Mouse (Mus musculus): ENCODE measurements around the gene Lrp2. TPM values are rescaled to one million over a fixed set of nuclear protein-coding genes. Genes with fewer than 3 reads are reported as not detected.

The Lrp2 gene
- total RNA-seq, 1 experiment = 124 TPM

- no peak for DNase-seq (ENCODE audit: low read depth, low spot score)
- TF ChIP-seq CHD2 (IDR thresholded peaks at IDR 0.05; ENCODE audit: low read depth, low read length) = no peak
- TF ChIP-seq HCFC1 (IDR thresholded peaks at IDR 0.05; ENCODE audit: borderline replicate concordance, insufficient read depth, low read length) = no peak
- TF ChIP-seq ZC3H11A (IDR thresholded peaks at IDR 0.05; ENCODE audit: borderline replicate concordance, low read depth, low read length) = no peak
- TF ChIP-seq MAFK (IDR thresholded peaks at IDR 0.05; ENCODE audit: insufficient read depth, low read depth, low read length) = no peak
- no peak for TF ChIP-seq ZNF384 (IDR thresholded peaks at IDR 0.05; ENCODE audit: low read depth, low read length)
- in situ Hi-C loops (cut with MboI; ENCODE audit: low sequenced_read_pairs in 2 of 2, unreplicated experiment in 2 of 2) = loop anchor here in 1 of 2 experiments (10.0 kb wide), 1 partner anchor 151 kb away; no protein-coding TSS in a partner anchor
- Histone ChIP-seq H3K9ac (ENCODE audit: insufficient read depth, low read depth, low read length, poor library complexity, severe bottlenecking) (no peak overlapping the region), H3K4me1 (ENCODE audit: control insufficient read depth in 2 of 2, insufficient read depth in 2 of 2, low read length in 2 of 2, poor library complexity in 1 of 2) (no peaks in the 10 kb centered on the region), H3K4me3 (ENCODE audit: insufficient read depth in 1 of 2, low read depth in 1 of 2, low read length in 2 of 2, poor library complexity in 1 of 2, severe bottlenecking in 1 of 2) (no peak overlapping the region), H3K9me3 (ENCODE audit: control insufficient read depth, insufficient read depth, low read depth, low read length) (no peaks in the 10 kb centered on the region), H3K27ac (ENCODE audit: insufficient read depth, low read depth, low read length, poor library complexity, severe bottlenecking) (no peak overlapping the region), H3K36me3 (ENCODE audit: control insufficient read depth, insufficient read depth, low read length, poor library complexity, severe bottlenecking) (peaks cover 2% of the 10 kb centered on the region; the same call in 1 of the 2 replicates)
Observed at GRCm38 (mm10) chr2:69426081-69426480, 159.8 kb downstream of the Lrp2 start.

- DNase-seq (ENCODE audit: low read depth, low spot score) = no peak
- Histone ChIP-seq H3K27ac (ENCODE audit: insufficient read depth, low read depth, low read length, poor library complexity, severe bottlenecking) (no peak overlapping the region), H3K9me3 (ENCODE audit: control insufficient read depth, insufficient read depth, low read depth, low read length) (no peaks in the 10 kb centered on the region), H3K9ac (ENCODE audit: insufficient read depth, low read depth, low read length, poor library complexity, severe bottlenecking) (no peak overlapping the region), H3K4me1 (ENCODE audit: control insufficient read depth in 2 of 2, insufficient read depth in 2 of 2, low read length in 2 of 2, poor library complexity in 1 of 2) (no peaks in the 10 kb centered on the region), H3K4me3 (ENCODE audit: insufficient read depth in 1 of 2, low read depth in 1 of 2, low read length in 2 of 2, poor library complexity in 1 of 2, severe bottlenecking in 1 of 2) (no peak overlapping the region), H3K36me3 (ENCODE audit: control insufficient read depth, insufficient read depth, low read length, poor library complexity, severe bottlenecking) (no peaks in the 10 kb centered on the region; the same call in 1 of the 2 replicates)
- in situ Hi-C loops (cut with MboI; ENCODE audit: low sequenced_read_pairs in 2 of 2, unreplicated experiment in 2 of 2) = loop anchor here in 1 of 2 experiments (10.0 kb wide), 1 partner anchor 150 kb away; no protein-coding TSS in a partner anchor
- no peak for TF ChIP-seq CHD2 (IDR thresholded peaks at IDR 0.05; ENCODE audit: low read depth, low read length)
Observed at GRCm38 (mm10) chr2:69424829-69425228, 161.0 kb downstream of the Lrp2 start.

GRCm38 (mm10) chr2:69418294-69418881 lies 167.5 kb downstream of the Lrp2 start:
- peaks cover 1 to 16% of the 10 kb centered on the region in 2 experiments; a peak in 2 of 4 replicates for H3K4me1 ChIP-seq (ENCODE audit: control insufficient read depth in 2 of 2, insufficient read depth in 2 of 2, low read length in 2 of 2, poor library complexity in 1 of 2)
- TF ChIP-seq HCFC1 (IDR thresholded peaks at IDR 0.05; ENCODE audit: borderline replicate concordance, insufficient read depth, low read length) (no peak), ZNF384 (IDR thresholded peaks at IDR 0.05; ENCODE audit: low read depth, low read length) (no peak), CHD2 (IDR thresholded peaks at IDR 0.05; ENCODE audit: low read depth, low read length) (no peak), MAFK (IDR thresholded peaks at IDR 0.05; ENCODE audit: insufficient read depth, low read depth, low read length) (no peak), ZC3H11A (IDR thresholded peaks at IDR 0.05; ENCODE audit: borderline replicate concordance, low read depth, low read length) (no peak)
- in situ Hi-C loops (cut with MboI; ENCODE audit: low sequenced_read_pairs in 2 of 2, unreplicated experiment in 2 of 2) = no loop called here
- H3K36me3 ChIP-seq (ENCODE audit: control insufficient read depth, insufficient read depth, low read length, poor library complexity, severe bottlenecking) = no peaks in the 10 kb centered on the region
- H3K9me3 ChIP-seq (ENCODE audit: control insufficient read depth, insufficient read depth, low read depth, low read length) = no peaks in the 10 kb centered on the region
- no peak overlapping the region for H3K4me3 ChIP-seq (ENCODE audit: insufficient read depth in 1 of 2, low read depth in 1 of 2, low read length in 2 of 2, poor library complexity in 1 of 2, severe bottlenecking in 1 of 2)
- H3K27ac ChIP-seq (ENCODE audit: insufficient read depth, low read depth, low read length, poor library complexity, severe bottlenecking) = no peak overlapping the region
- peak; percentile 26 for DNase-seq (ENCODE audit: low read depth, low spot score)
- H3K9ac ChIP-seq (ENCODE audit: insufficient read depth, low read depth, low read length, poor library complexity, severe bottlenecking) = no peak overlapping the region

GRCm38 (mm10) chr2:69415070-69415469 lies 170.8 kb downstream of the Lrp2 start:
- Histone ChIP-seq H3K36me3 (ENCODE audit: control insufficient read depth, insufficient read depth, low read length, poor library complexity, severe bottlenecking) (no peaks in the 10 kb centered on the region), H3K9ac (ENCODE audit: insufficient read depth, low read depth, low read length, poor library complexity, severe bottlenecking) (no peak overlapping the region), H3K4me3 (ENCODE audit: insufficient read depth in 1 of 2, low read depth in 1 of 2, low read length in 2 of 2, poor library complexity in 1 of 2, severe bottlenecking in 1 of 2) (no peak overlapping the region), H3K4me1 (ENCODE audit: control insufficient read depth in 2 of 2, insufficient read depth in 2 of 2, low read length in 2 of 2, poor library complexity in 1 of 2) (peaks cover 1 to 16% of the 10 kb centered on the region in 2 experiments; a peak in 2 of 4 replicates), H3K27ac (ENCODE audit: insufficient read depth, low read depth, low read length, poor library complexity, severe bottlenecking) (no peak overlapping the region), H3K9me3 (ENCODE audit: control insufficient read depth, insufficient read depth, low read depth, low read length) (no peaks in the 10 kb centered on the region)
- DNase-seq (ENCODE audit: low read depth, low spot score) = no peak
- TF ChIP-seq MAFK (IDR thresholded peaks at IDR 0.05; ENCODE audit: insufficient read depth, low read depth, low read length) = peak; percentile 47; the same call in 1 of the 2 replicates
- TF ChIP-seq ZNF384 (IDR thresholded peaks at IDR 0.05; ENCODE audit: low read depth, low read length) = no peak
- in situ Hi-C loops (cut with MboI; ENCODE audit: low sequenced_read_pairs in 2 of 2, unreplicated experiment in 2 of 2) = no loop called here

- Histone ChIP-seq H3K9ac (ENCODE audit: insufficient read depth, low read depth, low read length, poor library complexity, severe bottlenecking) (no peak overlapping the region), H3K4me3 (ENCODE audit: insufficient read depth in 1 of 2, low read depth in 1 of 2, low read length in 2 of 2, poor library complexity in 1 of 2, severe bottlenecking in 1 of 2) (no peak overlapping the region), H3K9me3 (ENCODE audit: control insufficient read depth, insufficient read depth, low read depth, low read length) (no peaks in the 10 kb centered on the region), H3K4me1 (ENCODE audit: control insufficient read depth in 2 of 2, insufficient read depth in 2 of 2, low read length in 2 of 2, poor library complexity in 1 of 2) (peaks cover 1 to 16% of the 10 kb centered on the region in 2 experiments; a peak in 2 of 4 replicates), H3K27ac (ENCODE audit: insufficient read depth, low read depth, low read length, poor library complexity, severe bottlenecking) (no peak overlapping the region), H3K36me3 (ENCODE audit: control insufficient read depth, insufficient read depth, low read length, poor library complexity, severe bottlenecking) (no peaks in the 10 kb centered on the region)
- no peak for DNase-seq (ENCODE audit: low read depth, low spot score)
- in situ Hi-C loops (cut with MboI; ENCODE audit: low sequenced_read_pairs in 2 of 2, unreplicated experiment in 2 of 2) = no loop called here
- no peak for TF ChIP-seq ZC3H11A (IDR thresholded peaks at IDR 0.05; ENCODE audit: borderline replicate concordance, low read depth, low read length)
- no peak for TF ChIP-seq MAFK (IDR thresholded peaks at IDR 0.05; ENCODE audit: insufficient read depth, low read depth, low read length)
- TF ChIP-seq CHD2 (IDR thresholded peaks at IDR 0.05; ENCODE audit: low read depth, low read length) = no peak
- no peak for TF ChIP-seq ZNF384 (IDR thresholded peaks at IDR 0.05; ENCODE audit: low read depth, low read length)
- TF ChIP-seq HCFC1 (IDR thresholded peaks at IDR 0.05; ENCODE audit: borderline replicate concordance, insufficient read depth, low read length) = no peak
Observed at GRCm38 (mm10) chr2:69414539-69414938, 171.3 kb downstream of the Lrp2 start.
